Mouse (Mus musculus): Measurements from ENCODE around the gene Manbal.

- TF ChIP-seq CTCF (IDR thresholded peaks at IDR 0.05; ENCODE audit: insufficient read depth, low read depth, low read length) (no peak), POLR2A (IDR thresholded peaks at IDR 0.05; ENCODE audit: insufficient read depth, low read depth, low read length) (no peak)
Observed at GRCm38 (mm10) chr2:157423706-157424125, 56.3 kb downstream of the Manbal start.
